Mouse (Mus musculus) liver, postnatal 0 days (tissue): ENCODE results near the gene S100a6.

Source experiments
- CTCF ChIP-seq: sonication (generic); IDR thresholded peaks from 2 replicates; pipeline ENCODE4 v1.5.1; 2016; ENCODE audit warnings: antibody characterized with exemption, low read depth
- EP300 ChIP-seq: IDR thresholded peaks from 2 replicates; pipeline ENCODE4 v1.6.1; 2016; ENCODE audit warnings: antibody characterized with exemption, low read depth, mild to moderate bottlenecking

GRCm38 (mm10) chr3:90576351-90577001 is 36.2 kb upstream of the S100a6 start:
- no peak for TF ChIP-seq EP300
- TF ChIP-seq CTCF, result no peak
